Mouse (Mus musculus) MEL (cell line): ENCODE data around the gene Tead1. TPM values are rescaled to one million over a fixed set of nuclear protein-coding genes. Genes with fewer than 3 reads are reported as not detected.

Source experiments
- DNase-seq: peaks from one replicate; pipeline ENCODE4 v3.0.0; 2011; ENCODE audit warnings: low read depth, low spot score
- H3K27ac ChIP-seq: 2 replicates; pipeline ENCODE4 v1.5.1; 2012; ENCODE audit warnings: low read depth, mild to moderate bottlenecking, control low read depth, low read length, moderate library complexity; ENCODE audit not compliant: control insufficient read depth
- H3K27me3 ChIP-seq, 2 experiments: fragments of 150-350 bp in 1 of 2; sonication (generic) in 1 of 2; 2 replicates each; pipeline ENCODE4 v1.6.1; 2012; ENCODE audit warnings: low read length in 2 of 2, mild to moderate bottlenecking in 2 of 2, improper control_type of control experiment in 1 of 2, moderate library complexity in 1 of 2; ENCODE audit not compliant: insufficient read depth in 2 of 2, control insufficient read depth in 1 of 2
- H3K36me3 ChIP-seq, 2 experiments: 2 replicates each; pipeline ENCODE4 v1.6.1; 2012 to 2014; ENCODE audit warnings: low read length in 2 of 2, improper control_type of control experiment in 1 of 2, inconsistent platforms in 1 of 2, mild to moderate bottlenecking in 1 of 2; ENCODE audit not compliant: insufficient read depth in 2 of 2, control insufficient read depth in 1 of 2
- H3K4me1 ChIP-seq, 2 experiments: fragments of 150-350 bp in 1 of 2; sonication (generic) in 1 of 2; 2 replicates each; pipeline ENCODE4 v1.6.1; 2012; ENCODE audit warnings: low read length in 2 of 2, improper control_type of control experiment in 1 of 2, mild to moderate bottlenecking in 1 of 2; ENCODE audit not compliant: insufficient read depth in 2 of 2, control insufficient read depth in 1 of 2
- H3K4me3 ChIP-seq, 2 experiments: fragments of 150-350 bp in 1 of 2; sonication (generic) in 1 of 2; 2 replicates each; pipeline ENCODE4 v1.5.1; 2012; ENCODE audit warnings: low read depth in 2 of 2, low read length in 2 of 2, mild to moderate bottlenecking in 2 of 2, moderate library complexity in 2 of 2, control low read depth in 1 of 2, improper control_type of control experiment in 1 of 2; ENCODE audit not compliant: control insufficient read depth in 1 of 2, insufficient read depth in 1 of 2
- H3K79me2 ChIP-seq: 2 replicates; pipeline ENCODE4 v1.6.1; 2012; ENCODE audit warnings: mild to moderate bottlenecking, low read length, moderate library complexity; ENCODE audit not compliant: control insufficient read depth, poor library complexity, insufficient read depth
- H3K9ac ChIP-seq: 2 replicates; pipeline ENCODE4 v1.6.1; 2012; ENCODE audit warnings: low read depth, mild to moderate bottlenecking, control low read depth, low read length, moderate library complexity; ENCODE audit not compliant: control insufficient read depth, poor library complexity, severe bottlenecking
- H3K9me3 ChIP-seq: fragments of 150-350 bp; sonication (generic); replicated peaks from 2 replicates; pipeline ENCODE4 v1.6.1; 2012; ENCODE audit warnings: mild to moderate bottlenecking, low read length, improper control_type of control experiment, moderate library complexity; ENCODE audit not compliant: insufficient read depth
- BHLHE40 ChIP-seq: IDR thresholded peaks from 2 replicates; pipeline ENCODE4 v1.6.1; 2012; ENCODE audit warnings: low read depth, mild to moderate bottlenecking, inconsistent platforms, low read length, improper control_type of control experiment, borderline replicate concordance
- CHD1 ChIP-seq: IDR thresholded peaks from 2 replicates; pipeline ENCODE4 v1.6.1; 2012; ENCODE audit warnings: low read depth, mild to moderate bottlenecking, inconsistent platforms, low read length, improper control_type of control experiment
- CHD2 ChIP-seq: IDR thresholded peaks from 2 replicates; pipeline ENCODE4 v1.6.1; 2011; ENCODE audit warnings: low read length, improper control_type of control experiment
- CTCF ChIP-seq, 3 experiments: IDR thresholded peaks in 2 of 3; conservative IDR thresholded peaks in 1 of 3; 2 replicates each; pipeline ENCODE4 v1.5.1; 2011 to 2012; ENCODE audit warnings: low read length in 3 of 3, low read depth in 2 of 3, mild to moderate bottlenecking in 2 of 3, improper control_type of control experiment in 1 of 3, inconsistent platforms in 1 of 3, mixed read lengths in 1 of 3, moderate library complexity in 1 of 3; ENCODE audit not compliant: control insufficient read depth in 1 of 3, insufficient read depth in 1 of 3, poor library complexity in 1 of 3, severe bottlenecking in 1 of 3
- E2F4 ChIP-seq: IDR thresholded peaks from 2 replicates; pipeline ENCODE4 v1.6.1; 2011; ENCODE audit warnings: low read depth, low read length, improper control_type of control experiment, borderline replicate concordance
- ELF1 ChIP-seq: IDR thresholded peaks from 2 replicates; pipeline ENCODE4 v1.6.1; 2014; ENCODE audit warnings: low read depth, mild to moderate bottlenecking, inconsistent platforms, low read length, improper control_type of control experiment, moderate library complexity
- EP300 ChIP-seq, 2 experiments: IDR thresholded peaks; 2 replicates each; pipeline ENCODE4 v1.6.1; 2011; ENCODE audit warnings: improper control_type of control experiment in 2 of 2, low read length in 2 of 2, low read depth in 1 of 2, mild to moderate bottlenecking in 1 of 2
- ETS1 ChIP-seq: IDR thresholded peaks from 2 replicates; pipeline ENCODE4 v1.6.1; 2012; ENCODE audit warnings: low read depth, mild to moderate bottlenecking, inconsistent platforms, low read length, improper control_type of control experiment, moderate library complexity
- GABPA ChIP-seq: IDR thresholded peaks from 2 replicates; pipeline ENCODE4 v1.6.1; 2012; ENCODE audit warnings: low read depth, mild to moderate bottlenecking, inconsistent platforms, low read length, improper control_type of control experiment, moderate library complexity
- GATA1 ChIP-seq: IDR thresholded peaks from 2 replicates; pipeline ENCODE4 v1.6.1; 2011; ENCODE audit warnings: low read depth, low read length, improper control_type of control experiment
- KAT2A ChIP-seq: conservative IDR thresholded peaks from 2 replicates; pipeline ENCODE4 v1.6.1; 2012; ENCODE audit warnings: low read depth, low read length, improper control_type of control experiment, inconsistent platforms
- MAZ ChIP-seq: IDR thresholded peaks from 2 replicates; pipeline ENCODE4 v1.6.1; 2012; ENCODE audit warnings: low read depth, mild to moderate bottlenecking, inconsistent platforms, low read length, improper control_type of control experiment
- MXI1 ChIP-seq: IDR thresholded peaks from 2 replicates; pipeline ENCODE4 v1.6.1; 2011; ENCODE audit warnings: mild to moderate bottlenecking, low read depth, low read length, improper control_type of control experiment
- MYB ChIP-seq: IDR thresholded peaks from 2 replicates; pipeline ENCODE4 v1.6.1; 2011; ENCODE audit warnings: mild to moderate bottlenecking, low read depth, low read length, improper control_type of control experiment
- MYC ChIP-seq: IDR thresholded peaks from 2 replicates; pipeline ENCODE4 v1.6.1; 2011; ENCODE audit warnings: low read depth, mild to moderate bottlenecking, low read length, improper control_type of control experiment, moderate library complexity
- NRF1 ChIP-seq: IDR thresholded peaks from 2 replicates; pipeline ENCODE4 v1.6.1; 2014; ENCODE audit warnings: low read depth, mild to moderate bottlenecking, inconsistent platforms, low read length, improper control_type of control experiment, moderate library complexity; ENCODE audit not compliant: poor library complexity, insufficient read depth, severe bottlenecking
- RAD21 ChIP-seq: IDR thresholded peaks from 2 replicates; pipeline ENCODE4 v1.6.1; 2011; ENCODE audit warnings: mild to moderate bottlenecking, low read depth, low read length, improper control_type of control experiment
- SIN3A ChIP-seq: IDR thresholded peaks from 2 replicates; pipeline ENCODE4 v1.6.1; 2012; ENCODE audit warnings: low read length, improper control_type of control experiment, inconsistent platforms
- TAL1 ChIP-seq: IDR thresholded peaks from 2 replicates; pipeline ENCODE4 v1.6.1; 2012; ENCODE audit warnings: mild to moderate bottlenecking, inconsistent platforms, low read length, moderate library complexity, mixed read lengths
- TBP ChIP-seq: IDR thresholded peaks from 2 replicates; pipeline ENCODE4 v1.8.0; 2011; ENCODE audit warnings: low read depth, low read length, improper control_type of control experiment
- TCF12 ChIP-seq: IDR thresholded peaks from 2 replicates; pipeline ENCODE4 v1.6.1; 2014; ENCODE audit warnings: low read depth, mild to moderate bottlenecking, inconsistent platforms, low read length, improper control_type of control experiment, moderate library complexity
- UBTF ChIP-seq: IDR thresholded peaks from 2 replicates; pipeline ENCODE4 v1.6.1; 2012; ENCODE audit warnings: low read depth, mild to moderate bottlenecking, inconsistent platforms, low read length, improper control_type of control experiment, moderate library complexity, borderline replicate concordance; ENCODE audit not compliant: insufficient read depth
- USF2 ChIP-seq, 2 experiments: IDR thresholded peaks; 2 replicates each; pipeline ENCODE4 v1.6.1; 2011 to 2012; ENCODE audit warnings: improper control_type of control experiment in 2 of 2, low read length in 2 of 2, borderline replicate concordance in 1 of 2, inconsistent platforms in 1 of 2, low read depth in 1 of 2, mild to moderate bottlenecking in 1 of 2; ENCODE audit not compliant: insufficient read depth in 1 of 2
- ZC3H11A ChIP-seq: IDR thresholded peaks from 2 replicates; pipeline ENCODE4 v1.6.1; 2012; ENCODE audit warnings: low read depth, mild to moderate bottlenecking, inconsistent platforms, low read length, improper control_type of control experiment
- ZMIZ1 ChIP-seq: IDR thresholded peaks from 2 replicates; pipeline ENCODE4 v1.6.1; 2012; ENCODE audit warnings: low read depth, mild to moderate bottlenecking, inconsistent platforms, low read length, improper control_type of control experiment, moderate library complexity
- polyA plus RNA-seq, 2 experiments: library from polyadenylated mRNA; stranded (reverse) in 1 of 2; unstranded in 1 of 2; fragments of >175 nt in 1 of 2; fragments of >200 nt in 1 of 2; gene quantifications; 2 replicates each; pipeline versions ENCODE4 v1.2.1 to v1.2.4; 2012; ENCODE audit warnings: low replicate concordance in 2 of 2, low read depth in 1 of 2; ENCODE audit not compliant: insufficient read length in 2 of 2, insufficient read depth in 1 of 2, missing spikeins in 1 of 2
- total RNA-seq: library from RNA; depleted of rRNA; stranded (reverse); fragments of 300-350 nt; gene quantifications from 2 replicates; pipeline ENCODE4 v1.2.3, GENCODE M21; 2012

The Tead1 gene
- total and polyA plus RNA-seq, 3 experiments: not detected

GRCm38 (mm10) chr7:112883791-112884274 lies 204.7 kb downstream of the Tead1 start:
- TF ChIP-seq EP300 (IDR thresholded peaks at IDR 0.05; ENCODE audit: low read depth in 1 of 2, low read length in 2 of 2) (no peak), MYC (no peak), ZMIZ1 (no peak), CHD2 (no peak), CHD1 (no peak), USF2 (IDR thresholded peaks at IDR 0.05; ENCODE audit: borderline replicate concordance in 1 of 2, insufficient read depth in 1 of 2, low read depth in 1 of 2, low read length in 2 of 2) (no peak), RAD21 (no peak), ETS1 (no peak), UBTF (no peak), KAT2A (no peak), SIN3A (no peak), CTCF (IDR thresholded peaks at IDR 0.05 in 2 of 3, conservative IDR thresholded peaks at IDR 0.05 in 1 of 3; ENCODE audit: control insufficient read depth in 1 of 3, insufficient read depth in 1 of 3, low read depth in 2 of 3, low read length in 3 of 3, poor library complexity in 1 of 3, severe bottlenecking in 1 of 3) (no peak), TBP (no peak)
- no peaks in the 10 kb centered on the region for H3K79me2 ChIP-seq
- DNase-seq: no peak

GRCm38 (mm10) chr7:112885546-112885945 lies 206.4 kb downstream of the Tead1 start:
- H3K27me3 ChIP-seq: no peaks in the 10 kb centered on the region
- no peaks in the 10 kb centered on the region for H3K36me3 ChIP-seq
- H3K9ac ChIP-seq: no peak overlapping the region
- no peak overlapping the region for H3K27ac ChIP-seq
- no peak overlapping the region for H3K4me3 ChIP-seq
- no peaks in the 10 kb centered on the region for H3K9me3 ChIP-seq
- TF ChIP-seq MYB (no peak), TCF12 (no peak), TAL1 (no peak), E2F4 (no peak), NRF1 (no peak), GATA1 (no peak), USF2 (IDR thresholded peaks at IDR 0.05; ENCODE audit: borderline replicate concordance in 1 of 2, insufficient read depth in 1 of 2, low read depth in 1 of 2, low read length in 2 of 2) (no peak), BHLHE40 (no peak), MAZ (no peak), CTCF (IDR thresholded peaks at IDR 0.05 in 2 of 3, conservative IDR thresholded peaks at IDR 0.05 in 1 of 3; ENCODE audit: control insufficient read depth in 1 of 3, insufficient read depth in 1 of 3, low read depth in 2 of 3, low read length in 3 of 3, poor library complexity in 1 of 3, severe bottlenecking in 1 of 3) (no peak), ELF1 (no peak), ZC3H11A (no peak), GABPA (no peak), SIN3A (no peak), MXI1 (no peak)
- no peak for DNase-seq
- no peaks in the 10 kb centered on the region for H3K4me1 ChIP-seq
- H3K79me2 ChIP-seq: no peaks in the 10 kb centered on the region

More at GRCm38 (mm10) chr7:112883791-112884274, 204.7 kb downstream of the Tead1 start:
- H3K4me1 ChIP-seq: no peaks in the 10 kb centered on the region
- no peaks in the 10 kb centered on the region for H3K9me3 ChIP-seq
- H3K9ac ChIP-seq: no peak overlapping the region
- no peak overlapping the region for H3K27ac ChIP-seq
- H3K4me3 ChIP-seq: no peak overlapping the region
- H3K27me3 ChIP-seq: no peaks in the 10 kb centered on the region
- H3K36me3 ChIP-seq: no peaks in the 10 kb centered on the region
